Mouse (Mus musculus) lung, adult 2 months (tissue): ENCODE results near the gene Kcne1.

Experiments
- CTCF ChIP-seq: fragments of 200-500 bp; IDR thresholded peaks from 2 replicates; pipeline ENCODE4 v1.5.1; 2011; ENCODE audit warnings: mild to moderate bottlenecking, low read length, control low read depth; ENCODE audit not compliant: insufficient read depth
- POLR2A ChIP-seq: fragments of 200-500 bp; IDR thresholded peaks from 2 replicates; pipeline ENCODE4 v1.6.1; 2011; ENCODE audit warnings: low read depth, mild to moderate bottlenecking, control low read depth, low read length, borderline replicate concordance; ENCODE audit errors: extremely low read depth

DNA sequence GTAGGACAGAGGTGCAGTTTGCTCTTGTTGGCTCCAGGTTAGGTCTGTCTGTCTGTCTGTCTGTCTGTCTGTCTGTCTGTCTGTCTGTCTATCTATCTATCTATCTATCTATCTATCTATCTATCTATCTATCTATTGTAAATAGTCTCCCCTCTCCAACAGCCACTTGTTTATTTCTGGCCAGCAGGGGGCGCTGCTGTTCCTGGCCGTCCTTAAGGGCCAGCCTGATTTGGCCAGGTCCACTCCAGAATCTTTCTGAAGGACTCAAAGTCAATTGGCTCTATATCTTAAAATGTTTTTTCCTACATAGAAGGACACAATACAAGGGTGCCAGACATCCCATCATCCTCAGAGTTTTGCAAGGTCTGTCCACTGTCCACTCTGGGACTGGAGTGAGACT, 25.8 kb upstream of the Kcne1 start:
- no peak for TF ChIP-seq POLR2A
- peak; percentile 74 for TF ChIP-seq CTCF
